Mouse (Mus musculus) embryonic fibroblast, embryonic 13.5 days (primary cell): ENCODE data around the gene Atad3a.

Experiments
- CTCF ChIP-seq: IDR thresholded peaks from 2 replicates; pipeline ENCODE4 v1.5.1; 2011; ENCODE audit warnings: mild to moderate bottlenecking, control low read depth, low read length, moderate library complexity, borderline replicate concordance; ENCODE audit not compliant: insufficient read depth
- POLR2A ChIP-seq: IDR thresholded peaks from 2 replicates; pipeline ENCODE4 v1.6.1; 2011; ENCODE audit warnings: low read depth, mild to moderate bottlenecking, control low read depth, low read length, moderate library complexity

GRCm38 (mm10) chr4:155771706-155772105 lies 10.8 kb upstream of the Atad3a start:
- TF ChIP-seq POLR2A (no peak), CTCF (no peak)
